Mouse (Mus musculus) G1E (cell line): Measurements from ENCODE around the gene Rtbdn.

Experiments used
- CTCF ChIP-seq: IDR thresholded peaks from 2 replicates; pipeline ENCODE4 v1.5.1; 2012; ENCODE audit warnings: low read depth, low read length, inconsistent platforms, mixed read lengths
- GATA1 ChIP-seq: IDR thresholded peaks from 2 replicates; pipeline ENCODE4 v1.6.1; 2012; ENCODE audit warnings: borderline replicate concordance, low read length, inconsistent platforms, mixed read lengths
- GATA2 ChIP-seq: IDR thresholded peaks from 2 replicates; pipeline ENCODE4 v1.6.1; 2012; ENCODE audit warnings: low read depth, low read length, inconsistent platforms, borderline replicate concordance
- POLR2AphosphoS5 ChIP-seq: IDR thresholded peaks from 2 replicates; pipeline ENCODE4 v1.6.1; 2012; ENCODE audit warnings: low read depth, low read length, inconsistent platforms; ENCODE audit not compliant: insufficient replicate concordance
- TAL1 ChIP-seq: conservative IDR thresholded peaks from 2 replicates; pipeline ENCODE4 v1.6.1; 2012; ENCODE audit warnings: low read depth, low read length, inconsistent platforms, mixed read lengths

GRCm38 (mm10) chr8:84968650-84969049 is 21.9 kb downstream of the Rtbdn start:
- no peak for TF ChIP-seq CTCF
- no peak for TF ChIP-seq GATA1
- no peak for TF ChIP-seq POLR2AphosphoS5
- no peak for TF ChIP-seq TAL1
- no peak for TF ChIP-seq GATA2
